Comparison of ENCODE assay signal across 12 mouse cellular contexts in genomic region chr16:40371291-40371690, GRCm38 (mm10).
"Had no signal": no experiment of that assay in that cellular context is flagged by ENCODE, and none has a peak within 500 bp of the region (broad histone marks: within the 10 kb centered on the region; RNA-seq: fewer than 3 reads in every experiment).

No protein-coding gene starts in this region.

- DNase-seq: liver, postnatal 0 days; lung, adult 2 months; lung, postnatal 14 days; lung, postnatal 36 days; right cerebral cortex, postnatal 14 days; spleen, adult 18-20 months; thymus, adult 18-20 months; thymus, postnatal 14 days; thymus, postnatal 36 days had no signal

- ATAC-seq: liver, postnatal 0 days; lung, postnatal 0 days; midbrain, embryonic 13.5 days; midbrain, embryonic 15.5 days had no signal
